Mouse (Mus musculus): ENCODE data around the gene Slc1a4. TPM values are rescaled to one million over a fixed set of nuclear protein-coding genes. Genes with fewer than 3 reads are reported as not detected.
A peak's percentile ranks its signal among the peaks of the same experiment; 100 is the strongest.

Slc1a4 gene
- polyA plus RNA-seq, 1 experiment from 2014 or later, result 24.8 TPM

DNA sequence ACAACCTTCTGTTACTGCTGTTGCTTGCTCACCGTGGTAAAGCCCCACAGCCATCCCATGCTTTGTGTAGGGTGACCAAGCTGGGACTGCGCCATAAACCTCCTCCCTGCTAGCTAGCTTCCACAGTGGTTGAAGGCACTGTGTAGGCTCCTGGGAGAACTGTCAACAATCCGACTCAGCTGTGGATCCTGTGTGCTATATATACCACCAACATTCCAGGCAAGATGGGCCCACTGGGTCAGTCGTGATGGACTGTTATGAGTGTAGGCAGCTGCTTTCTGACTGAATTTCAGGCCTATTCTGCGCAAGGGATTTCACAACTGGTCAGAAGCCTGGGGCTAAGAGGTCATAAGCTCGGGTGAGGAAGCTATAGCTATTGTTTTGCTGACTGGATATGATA is 32.6 kb downstream of the Slc1a4 start:
- H3K9ac ChIP-seq (ENCODE audit: low read depth, low read length), result no peak overlapping the region
- H3K36me3 ChIP-seq (ENCODE audit: control insufficient read depth, insufficient read depth, low read length), result peaks cover 9% of the 10 kb centered on the region
- 79% methylated on average over 6 of the region's 6 CpGs for WGBS
- DNase-seq (ENCODE audit: low spot score), result no peak
- no peak overlapping the region for H3K4me2 ChIP-seq (ENCODE audit: low read depth, low read length)
- H3K9me3 ChIP-seq (ENCODE audit: control insufficient read depth, low read length), result no peaks in the 10 kb centered on the region
- H3K27ac ChIP-seq (replicated peaks; ENCODE audit: low read depth, low read length), result no peak overlapping the region
- no peaks in the 10 kb centered on the region for H3K4me1 ChIP-seq (ENCODE audit: control insufficient read depth, insufficient read depth, low read length)
- no peaks in the 10 kb centered on the region for H3K27me3 ChIP-seq (replicated peaks; ENCODE audit: control insufficient read depth, insufficient read depth, low read length)
- peak; percentile 30; the same call in 1 of the 2 replicates for ATAC-seq (ENCODE audit: low read depth)
- no peak overlapping the region for H3K4me3 ChIP-seq (ENCODE audit: low read depth, low read length)

DNA sequence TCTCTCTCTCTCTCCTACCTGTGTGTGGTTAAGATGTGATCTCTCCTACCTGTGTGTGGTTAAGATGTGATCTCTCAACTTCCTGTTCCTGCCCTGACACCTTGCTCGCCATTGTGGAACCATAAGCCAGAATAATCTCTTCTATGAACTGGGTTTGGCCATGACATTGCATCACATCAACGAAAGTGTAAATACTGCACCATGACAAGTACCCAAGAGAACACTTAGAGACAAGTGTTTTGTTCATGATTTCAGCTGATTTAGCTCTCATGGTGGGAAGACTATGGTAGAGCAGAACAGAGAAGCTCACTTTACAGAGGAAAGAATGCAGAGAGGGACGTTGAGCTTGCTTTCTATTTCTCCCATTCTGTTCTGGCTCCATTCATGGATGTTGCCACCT is 48.0 kb downstream of the Slc1a4 start:
- ATAC-seq (ENCODE audit: low read depth), result no peak
- Histone ChIP-seq H3K9me3 (ENCODE audit: control insufficient read depth, low read length) (no peaks in the 10 kb centered on the region), H3K27ac (replicated peaks; ENCODE audit: low read depth, low read length) (no peak overlapping the region), H3K4me1 (ENCODE audit: control insufficient read depth, insufficient read depth, low read length) (no peaks in the 10 kb centered on the region), H3K4me2 (ENCODE audit: low read depth, low read length) (no peak overlapping the region), H3K27me3 (replicated peaks; ENCODE audit: control insufficient read depth, insufficient read depth, low read length) (no peaks in the 10 kb centered on the region), H3K9ac (ENCODE audit: low read depth, low read length) (no peak overlapping the region), H3K4me3 (ENCODE audit: low read depth, low read length) (no peak overlapping the region), H3K36me3 (ENCODE audit: control insufficient read depth, insufficient read depth, low read length) (no peaks in the 10 kb centered on the region)
- DNase-seq (ENCODE audit: low spot score), result no peak
- WGBS, result 79% methylated on average over 3 of the region's 3 CpGs

DNA sequence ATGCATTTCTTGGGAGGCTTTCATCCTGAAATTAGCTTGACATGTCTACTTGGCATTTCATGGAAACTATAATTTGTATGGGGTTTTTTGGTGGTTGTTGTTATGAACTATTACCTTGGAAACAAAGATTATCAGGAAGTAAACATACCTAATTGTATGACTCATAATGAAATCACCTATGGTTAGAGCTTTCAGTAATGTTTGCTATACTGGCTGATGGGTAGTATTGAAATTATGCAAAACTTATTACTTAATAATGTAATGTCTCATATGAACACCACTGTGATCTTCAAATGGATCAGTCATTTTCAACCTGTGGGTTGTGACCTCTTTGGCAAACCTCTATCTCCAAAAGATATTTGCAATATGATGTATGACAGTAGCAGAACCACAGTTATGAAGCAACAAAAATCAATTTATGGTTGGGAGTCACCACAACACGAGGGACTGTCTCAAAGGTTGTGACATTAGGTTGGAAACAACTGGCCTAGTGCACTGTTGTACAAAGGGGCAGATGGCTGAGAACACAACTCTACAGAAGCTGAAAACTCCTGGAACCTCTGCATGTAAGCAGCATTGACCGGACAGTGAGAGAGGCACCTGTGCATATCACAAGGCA is 49.8 kb downstream of the Slc1a4 start:
- Histone ChIP-seq H3K4me1 (ENCODE audit: control insufficient read depth, insufficient read depth, low read length) (no peaks in the 10 kb centered on the region), H3K4me2 (ENCODE audit: low read depth, low read length) (no peak overlapping the region), H3K9ac (ENCODE audit: low read depth, low read length) (no peak overlapping the region), H3K36me3 (ENCODE audit: control insufficient read depth, insufficient read depth, low read length) (no peaks in the 10 kb centered on the region), H3K4me3 (ENCODE audit: low read depth, low read length) (no peak overlapping the region), H3K27me3 (replicated peaks; ENCODE audit: control insufficient read depth, insufficient read depth, low read length) (no peaks in the 10 kb centered on the region), H3K9me3 (ENCODE audit: control insufficient read depth, low read length) (no peaks in the 10 kb centered on the region), H3K27ac (replicated peaks; ENCODE audit: low read depth, low read length) (no peak overlapping the region)
- ATAC-seq (ENCODE audit: low read depth) (no peak), DNase-seq (ENCODE audit: low spot score) (no peak)
- 71% methylated on average over 2 of the region's 2 CpGs for WGBS

DNA sequence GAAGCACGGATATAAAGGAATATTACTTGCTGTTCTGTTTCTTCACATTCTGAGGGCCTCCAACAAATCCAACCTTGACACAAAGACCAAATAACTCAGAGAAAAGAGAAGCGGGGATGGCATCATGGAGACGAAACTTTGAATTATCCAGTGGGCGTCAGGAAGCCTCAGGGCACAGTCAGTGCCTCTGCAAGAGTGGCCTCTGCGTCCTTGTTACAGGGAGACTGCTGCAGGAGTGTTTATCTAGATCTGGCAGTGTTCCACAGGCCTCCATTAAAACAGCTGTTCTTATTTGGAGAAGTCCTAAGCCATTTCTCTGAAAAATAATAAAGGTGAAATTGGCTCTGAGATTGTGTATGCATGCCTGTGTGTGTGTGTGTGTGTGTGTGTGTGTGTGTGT is 51.5 kb downstream of the Slc1a4 start:
- peak; percentile 55 for DNase-seq (ENCODE audit: low spot score)
- no peaks in the 10 kb centered on the region for H3K27me3 ChIP-seq (replicated peaks; ENCODE audit: control insufficient read depth, insufficient read depth, low read length)
- H3K4me2 ChIP-seq (ENCODE audit: low read depth, low read length), result no peak overlapping the region
- no peak overlapping the region for H3K4me3 ChIP-seq (ENCODE audit: low read depth, low read length)
- H3K4me1 ChIP-seq (ENCODE audit: control insufficient read depth, insufficient read depth, low read length), result no peaks in the 10 kb centered on the region
- ATAC-seq (ENCODE audit: low read depth), result no peak
- WGBS, result 53% methylated on average over 5 of the region's 5 CpGs
- H3K36me3 ChIP-seq (ENCODE audit: control insufficient read depth, insufficient read depth, low read length), result no peaks in the 10 kb centered on the region
- H3K9ac ChIP-seq (ENCODE audit: low read depth, low read length), result no peak overlapping the region
- H3K27ac ChIP-seq (replicated peaks; ENCODE audit: low read depth, low read length), result no peak overlapping the region
- no peaks in the 10 kb centered on the region for H3K9me3 ChIP-seq (ENCODE audit: control insufficient read depth, low read length)

DNA sequence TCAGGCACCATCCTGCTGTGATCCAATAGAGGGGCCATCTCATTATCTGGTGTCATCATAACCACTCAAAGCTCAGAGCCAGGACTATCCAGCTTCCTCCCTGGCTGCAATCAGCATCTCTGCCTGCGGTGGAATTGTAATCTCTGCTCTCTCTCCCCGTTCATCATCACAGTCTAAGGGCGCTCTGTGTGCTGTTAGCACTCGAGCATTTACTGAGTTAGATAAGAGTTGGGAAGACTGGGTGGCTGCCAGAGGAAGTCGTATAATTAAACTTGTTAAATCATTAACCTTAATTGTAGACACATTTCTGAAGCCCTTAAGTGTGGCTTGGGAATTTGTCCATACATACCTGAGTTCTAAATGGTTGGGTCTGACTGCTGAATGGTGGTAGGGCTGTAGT is 53.8 kb downstream of the Slc1a4 start:
- DNase-seq (ENCODE audit: low spot score), result no peak
- Histone ChIP-seq H3K4me1 (ENCODE audit: control insufficient read depth, insufficient read depth, low read length) (no peaks in the 10 kb centered on the region), H3K36me3 (ENCODE audit: control insufficient read depth, insufficient read depth, low read length) (no peaks in the 10 kb centered on the region), H3K27me3 (replicated peaks; ENCODE audit: control insufficient read depth, insufficient read depth, low read length) (no peaks in the 10 kb centered on the region), H3K9ac (ENCODE audit: low read depth, low read length) (no peak overlapping the region), H3K4me2 (ENCODE audit: low read depth, low read length) (no peak overlapping the region), H3K27ac (replicated peaks; ENCODE audit: low read depth, low read length) (no peak overlapping the region), H3K9me3 (ENCODE audit: control insufficient read depth, low read length) (no peaks in the 10 kb centered on the region), H3K4me3 (ENCODE audit: low read depth, low read length) (no peak overlapping the region)
- no peak for ATAC-seq (ENCODE audit: low read depth)
- WGBS, result 54% methylated on average over 5 of the region's 5 CpGs

DNA sequence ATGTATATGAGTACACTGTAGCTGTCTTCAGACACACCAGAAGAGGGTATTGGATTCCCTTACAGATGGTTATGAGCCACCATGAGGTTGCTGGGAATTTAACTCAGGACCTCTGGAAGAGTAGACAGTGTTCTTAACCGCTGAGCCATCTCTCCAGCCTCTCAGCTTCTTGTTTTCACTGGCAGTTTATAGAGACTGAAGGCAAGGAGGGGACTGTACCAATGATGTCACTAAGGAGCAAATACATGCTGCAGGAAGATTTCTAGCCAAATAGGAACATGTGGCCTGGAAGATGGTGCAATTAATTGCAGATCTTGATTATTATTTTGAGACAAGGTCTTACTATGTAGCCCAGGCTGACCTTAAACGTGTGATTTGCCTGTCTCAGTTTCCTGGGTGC is 55.4 kb downstream of the Slc1a4 start:
- no peak for DNase-seq (ENCODE audit: low spot score)
- Histone ChIP-seq H3K4me2 (ENCODE audit: low read depth, low read length) (no peak overlapping the region), H3K9ac (ENCODE audit: low read depth, low read length) (no peak overlapping the region), H3K9me3 (ENCODE audit: control insufficient read depth, low read length) (no peaks in the 10 kb centered on the region), H3K36me3 (ENCODE audit: control insufficient read depth, insufficient read depth, low read length) (no peaks in the 10 kb centered on the region), H3K4me1 (ENCODE audit: control insufficient read depth, insufficient read depth, low read length) (no peaks in the 10 kb centered on the region), H3K27ac (replicated peaks; ENCODE audit: low read depth, low read length) (no peak overlapping the region), H3K27me3 (replicated peaks; ENCODE audit: control insufficient read depth, insufficient read depth, low read length) (no peaks in the 10 kb centered on the region), H3K4me3 (ENCODE audit: low read depth, low read length) (no peak overlapping the region)
- WGBS, result 59% methylated on average over 2 of the region's 2 CpGs
- no peak for ATAC-seq (ENCODE audit: low read depth)

DNA sequence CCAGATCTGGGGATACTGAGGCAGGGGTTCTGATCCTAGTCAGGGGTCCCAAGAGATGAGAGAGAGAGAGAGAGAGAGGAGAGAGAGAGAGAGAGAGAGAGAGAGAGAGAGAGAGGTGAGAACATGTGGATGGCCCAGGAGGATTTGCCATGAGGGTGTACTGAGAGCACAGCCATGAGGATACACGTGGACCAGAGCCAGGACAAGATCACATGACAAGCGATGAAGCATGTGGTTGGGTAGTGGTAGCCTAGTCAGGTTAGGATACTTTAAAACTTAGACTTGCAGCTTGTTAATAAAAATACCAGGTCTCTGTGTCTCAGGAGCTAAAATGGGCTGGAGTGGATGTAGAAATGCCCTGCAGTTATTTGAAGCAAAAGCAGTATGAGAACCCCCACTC is 56.5 kb downstream of the Slc1a4 start:
- no peaks in the 10 kb centered on the region for H3K9me3 ChIP-seq (ENCODE audit: control insufficient read depth, low read length)
- no peak for ATAC-seq (ENCODE audit: low read depth)
- H3K9ac ChIP-seq (ENCODE audit: low read depth, low read length), result no peak overlapping the region
- no peaks in the 10 kb centered on the region for H3K4me1 ChIP-seq (ENCODE audit: control insufficient read depth, insufficient read depth, low read length)
- no peaks in the 10 kb centered on the region for H3K27me3 ChIP-seq (replicated peaks; ENCODE audit: control insufficient read depth, insufficient read depth, low read length)
- no peak overlapping the region for H3K4me2 ChIP-seq (ENCODE audit: low read depth, low read length)
- 69% methylated on average over 2 of the region's 2 CpGs for WGBS
- H3K36me3 ChIP-seq (ENCODE audit: control insufficient read depth, insufficient read depth, low read length), result no peaks in the 10 kb centered on the region
- no peak overlapping the region for H3K4me3 ChIP-seq (ENCODE audit: low read depth, low read length)
- no peak overlapping the region for H3K27ac ChIP-seq (replicated peaks; ENCODE audit: low read depth, low read length)
- no peak for DNase-seq (ENCODE audit: low spot score)

DNA sequence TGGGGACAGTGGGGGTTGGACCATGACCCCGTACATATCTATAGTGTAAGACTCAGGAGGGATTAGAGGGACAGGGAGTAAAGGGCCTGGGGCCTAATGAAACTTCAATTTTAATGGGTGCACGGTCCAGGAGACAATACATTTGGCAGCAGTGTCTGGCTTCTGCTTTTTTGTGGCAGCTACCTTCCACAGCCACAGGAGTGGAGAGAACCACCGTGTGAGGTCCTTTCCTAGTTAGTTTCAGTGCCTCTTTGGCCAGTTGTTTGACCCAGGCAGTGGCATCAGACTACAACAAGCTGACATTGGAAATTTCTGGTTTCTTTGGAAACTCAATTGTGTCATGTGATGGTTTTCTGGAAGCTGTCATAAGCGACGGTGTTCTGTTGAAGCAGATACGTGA is 62.6 kb downstream of the Slc1a4 start:
- WGBS, result 79% methylated on average over 6 of the region's 6 CpGs
- Histone ChIP-seq H3K4me1 (ENCODE audit: control insufficient read depth, insufficient read depth, low read length) (no peaks in the 10 kb centered on the region), H3K9ac (ENCODE audit: low read depth, low read length) (no peak overlapping the region), H3K27me3 (replicated peaks; ENCODE audit: control insufficient read depth, insufficient read depth, low read length) (no peaks in the 10 kb centered on the region), H3K27ac (replicated peaks; ENCODE audit: low read depth, low read length) (no peak overlapping the region), H3K4me3 (ENCODE audit: low read depth, low read length) (no peak overlapping the region), H3K36me3 (ENCODE audit: control insufficient read depth, insufficient read depth, low read length) (no peaks in the 10 kb centered on the region), H3K9me3 (ENCODE audit: control insufficient read depth, low read length) (no peaks in the 10 kb centered on the region), H3K4me2 (ENCODE audit: low read depth, low read length) (no peak overlapping the region)
- DNase-seq (ENCODE audit: low spot score), result no peak
- no peak for ATAC-seq (ENCODE audit: low read depth)

DNA sequence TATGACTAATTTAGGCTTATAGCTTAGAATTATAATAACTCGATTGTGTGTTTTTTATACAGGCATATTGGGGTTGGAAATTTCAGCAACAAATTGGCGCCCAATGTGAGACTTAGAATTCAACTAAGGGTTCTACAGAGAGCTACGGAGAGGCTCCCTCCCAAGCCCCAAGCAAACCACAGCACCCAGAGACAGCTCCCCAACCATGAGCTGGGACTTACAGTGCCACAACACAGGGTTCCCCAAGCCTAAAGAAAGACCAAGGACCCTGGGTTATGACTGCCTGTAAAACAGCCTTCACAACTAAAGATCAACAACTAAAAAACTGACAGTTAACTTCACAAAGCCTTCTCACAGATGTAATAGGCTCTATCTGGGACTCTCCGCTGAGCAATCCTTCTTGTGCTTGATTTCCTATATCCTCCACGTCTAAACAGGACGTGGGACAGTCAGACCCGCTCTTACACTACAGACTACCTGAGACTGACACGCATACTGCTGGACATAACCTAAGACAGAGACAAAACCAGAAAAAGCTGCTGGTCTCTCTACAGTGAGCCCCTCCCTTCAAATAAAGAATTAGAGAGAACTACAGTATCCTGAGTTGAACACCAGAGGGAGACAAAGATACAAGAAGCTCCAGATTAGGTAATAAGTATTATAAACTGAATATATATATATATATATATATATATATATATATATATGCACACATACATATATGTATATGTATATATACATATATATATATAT is 69.7 kb downstream of the Slc1a4 start:
- Histone ChIP-seq H3K27ac (replicated peaks; ENCODE audit: low read depth, low read length) (no peak overlapping the region), H3K27me3 (replicated peaks; ENCODE audit: control insufficient read depth, insufficient read depth, low read length) (no peaks in the 10 kb centered on the region), H3K9ac (ENCODE audit: low read depth, low read length) (no peak overlapping the region), H3K4me2 (ENCODE audit: low read depth, low read length) (no peak overlapping the region), H3K9me3 (ENCODE audit: control insufficient read depth, low read length) (no peaks in the 10 kb centered on the region), H3K36me3 (ENCODE audit: control insufficient read depth, insufficient read depth, low read length) (no peaks in the 10 kb centered on the region), H3K4me1 (ENCODE audit: control insufficient read depth, insufficient read depth, low read length) (no peaks in the 10 kb centered on the region), H3K4me3 (ENCODE audit: low read depth, low read length) (no peak overlapping the region)
- WGBS, result 53% methylated on average over 8 of the region's 8 CpGs
- ATAC-seq (ENCODE audit: low read depth) (no peak), DNase-seq (ENCODE audit: low spot score) (peak; percentile 42)

Data from embryonic facial prominence, embryonic 14.5 days (tissue).